Mouse (Mus musculus) forebrain, embryonic 15.5 days (tissue): ENCODE results near the gene Gpr19. TPM values are rescaled to one million over a fixed set of nuclear protein-coding genes. Genes with fewer than 3 reads are reported as not detected.
A peak's percentile ranks its signal among the peaks of the same experiment; 100 is the strongest.

Experiments used
- ATAC-seq: fragments of 200-750 bp; cut with Nextera tagmentation; replicated peaks from 2 replicates; pipeline ENCODE4 v1.8.0; 2017; ENCODE audit warnings: mild to moderate bottlenecking, moderate TSS enrichment, moderate library complexity
- H3K27ac ChIP-seq: fragments of 300-500 bp; sonication (generic); replicated peaks from 2 replicates; pipeline ENCODE4 v1.5.1; 2015; ENCODE audit warnings: mild to moderate bottlenecking, inconsistent platforms
- H3K27me3 ChIP-seq: fragments of 300-500 bp; sonication (generic); 2 replicates; pipeline ENCODE4 v1.6.1; 2015; ENCODE audit warnings: inconsistent platforms
- H3K36me3 ChIP-seq: fragments of 300-500 bp; sonication (generic); 2 replicates; pipeline ENCODE4 v1.6.1; 2015; ENCODE audit warnings: mild to moderate bottlenecking, inconsistent platforms
- H3K4me1 ChIP-seq: fragments of 300-500 bp; sonication (generic); 2 replicates; pipeline ENCODE4 v1.6.1; 2015; ENCODE audit warnings: inconsistent platforms
- H3K4me2 ChIP-seq: fragments of 300-500 bp; sonication (generic); replicated peaks from 2 replicates; pipeline ENCODE4 v1.6.1; 2015; ENCODE audit warnings: mild to moderate bottlenecking, inconsistent platforms
- H3K4me3 ChIP-seq: fragments of 300-500 bp; sonication (generic); 2 replicates; pipeline ENCODE4 v1.5.1; 2015; ENCODE audit warnings: mild to moderate bottlenecking, inconsistent platforms
- H3K9ac ChIP-seq: fragments of 300-500 bp; sonication (generic); replicated peaks from 2 replicates; pipeline ENCODE4 v1.6.1; 2015; ENCODE audit warnings: mild to moderate bottlenecking, inconsistent platforms
- H3K9me3 ChIP-seq: fragments of 300-500 bp; sonication (generic); 2 replicates; pipeline ENCODE4 v1.6.1; 2016; ENCODE audit warnings: inconsistent platforms
- WGBS: fragments of 180-500 bp; shearing (Covaris S2); methylation state at CpG from one replicate; pipeline ENCODE4 v1.1.7; 2015; ENCODE audit warnings: mixed read lengths; 5-methylcytosine and 5-hydroxymethylcytosine counted together
- polyA plus RNA-seq: library from polyadenylated mRNA; unstranded; fragments of >200 nt; fragmentation: Nextera tagmentation; extraction: Ambion mirVana; gene quantifications from 2 replicates; pipeline ENCODE4 v1.2.1, GENCODE M21; 2015

Gene Gpr19
- polyA plus RNA-seq, 1 experiment from 2014 or later: 47.7 TPM

DNA sequence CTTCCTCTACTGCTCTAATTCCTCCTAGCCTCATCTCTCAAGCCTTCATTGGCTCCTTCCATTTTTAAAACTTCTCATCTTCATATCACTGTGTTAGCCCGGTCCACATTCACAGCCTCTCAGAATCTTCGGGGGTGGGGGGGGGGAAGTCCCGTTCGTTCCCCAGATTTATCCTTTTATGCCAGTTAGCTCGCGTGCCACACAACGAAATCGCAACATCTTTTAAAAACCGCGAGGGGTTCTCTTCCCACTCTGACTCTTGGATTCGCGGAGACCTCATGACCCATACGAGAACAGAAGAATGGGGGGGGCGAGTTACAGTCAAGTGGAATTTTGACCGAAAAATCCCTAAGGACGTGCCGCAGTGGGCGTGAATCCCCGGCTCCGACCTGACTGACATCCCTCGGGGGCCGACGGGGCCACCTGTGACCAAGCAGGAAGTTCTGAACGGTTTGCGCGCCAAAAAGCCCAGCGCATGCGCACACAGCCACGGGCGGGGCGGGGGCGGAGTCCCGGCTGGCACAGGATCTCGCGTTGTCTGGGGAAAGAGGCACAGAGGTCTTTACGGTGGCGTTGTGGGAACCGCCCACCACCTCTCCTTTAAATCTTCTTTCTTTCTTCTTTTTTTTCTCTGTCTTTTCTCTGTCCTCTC, 809 bp downstream of the Gpr19 start:
- H3K4me2 ChIP-seq: peak overlapping the region; percentile 66

GRCm38 (mm10) chr6:134896570-134897436, 1.6 kb downstream of the Gpr19 start:
- Histone ChIP-seq H3K27me3 (no peaks in the 10 kb centered on the region), H3K4me1 (peaks cover 24% of the 10 kb centered on the region), H3K4me3 (peak overlapping the region; percentile 63), H3K36me3 (no peaks in the 10 kb centered on the region), H3K9me3 (no peaks in the 10 kb centered on the region), H3K9ac (peak overlapping the region; percentile 83), H3K27ac (peak overlapping the region; percentile 100), H3K4me2 (peak overlapping the region; percentile 66)
- 53% methylated on average over 15 of the region's 15 CpGs for WGBS
- no peak for ATAC-seq

More for the DNA sequence above, 809 bp downstream of the Gpr19 start:
- Histone ChIP-seq H3K27ac (peak overlapping the region; percentile 100), H3K4me1 (peaks cover 24% of the 10 kb centered on the region), H3K27me3 (no peaks in the 10 kb centered on the region), H3K9ac (peak overlapping the region; percentile 83), H3K9me3 (no peaks in the 10 kb centered on the region), H3K36me3 (no peaks in the 10 kb centered on the region), H3K4me3 (peak overlapping the region; percentile 63)
- peak; percentile 92 for ATAC-seq
- under 1% methylated on average over 38 of the region's 38 CpGs for WGBS

DNA sequence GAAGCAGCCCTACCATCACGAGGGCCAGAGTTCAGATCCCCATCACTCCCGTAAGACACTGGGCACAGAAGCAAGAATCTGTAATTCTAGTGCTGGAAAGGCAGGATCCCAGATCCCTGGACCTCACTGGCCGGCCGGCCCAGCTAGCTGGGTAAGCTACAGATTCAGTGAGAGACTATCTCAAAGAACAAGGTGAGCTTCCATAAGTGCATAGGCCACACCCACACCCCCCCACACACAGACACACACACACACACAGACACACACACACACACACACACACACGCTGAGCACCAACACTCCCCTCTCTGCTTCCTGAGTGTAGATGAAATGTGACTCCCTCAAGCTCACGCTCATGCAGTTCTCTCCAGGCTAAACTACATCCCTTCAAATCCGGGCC, 7.9 kb downstream of the Gpr19 start:
- Histone ChIP-seq H3K36me3 (no peaks in the 10 kb centered on the region), H3K9ac (no peak overlapping the region), H3K4me3 (no peak overlapping the region), H3K4me2 (no peak overlapping the region), H3K27me3 (no peaks in the 10 kb centered on the region), H3K4me1 (peaks cover 28% of the 10 kb centered on the region), H3K27ac (no peak overlapping the region), H3K9me3 (no peaks in the 10 kb centered on the region)
- 86% methylated on average over 7 of the region's 7 CpGs for WGBS
- no peak for ATAC-seq

DNA sequence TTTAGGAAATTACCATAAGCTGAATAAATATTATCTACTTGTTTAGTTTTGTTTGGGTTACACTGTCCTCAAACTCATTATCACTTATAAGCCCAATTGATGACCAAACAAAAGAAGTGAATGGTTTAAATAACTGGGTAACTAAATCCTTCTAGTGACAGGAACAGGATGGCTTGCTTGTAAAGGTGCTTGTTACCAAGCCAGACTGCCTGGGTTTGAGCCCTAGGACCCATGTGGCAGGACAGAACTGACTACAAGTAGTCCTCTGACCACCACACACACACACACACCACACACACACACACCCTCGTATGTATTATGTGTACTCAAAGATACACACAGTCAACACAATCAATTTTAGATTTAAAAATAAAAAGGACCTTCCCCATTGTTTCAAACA, 8.6 kb downstream of the Gpr19 start:
- peaks cover 35% of the 10 kb centered on the region for H3K4me1 ChIP-seq
- no peak for ATAC-seq
- 67% methylated on average over 1 of the region's 1 CpGs for WGBS
- H3K9me3 ChIP-seq: no peaks in the 10 kb centered on the region
- no peak overlapping the region for H3K9ac ChIP-seq
- 0 out of 2 replicates have a peak overlapping the region, but pooled peaks have one; percentile 16 for H3K27ac ChIP-seq
- no peaks in the 10 kb centered on the region for H3K36me3 ChIP-seq
- H3K4me2 ChIP-seq: no peak overlapping the region
- H3K4me3 ChIP-seq: no peak overlapping the region
- H3K27me3 ChIP-seq: no peaks in the 10 kb centered on the region

DNA sequence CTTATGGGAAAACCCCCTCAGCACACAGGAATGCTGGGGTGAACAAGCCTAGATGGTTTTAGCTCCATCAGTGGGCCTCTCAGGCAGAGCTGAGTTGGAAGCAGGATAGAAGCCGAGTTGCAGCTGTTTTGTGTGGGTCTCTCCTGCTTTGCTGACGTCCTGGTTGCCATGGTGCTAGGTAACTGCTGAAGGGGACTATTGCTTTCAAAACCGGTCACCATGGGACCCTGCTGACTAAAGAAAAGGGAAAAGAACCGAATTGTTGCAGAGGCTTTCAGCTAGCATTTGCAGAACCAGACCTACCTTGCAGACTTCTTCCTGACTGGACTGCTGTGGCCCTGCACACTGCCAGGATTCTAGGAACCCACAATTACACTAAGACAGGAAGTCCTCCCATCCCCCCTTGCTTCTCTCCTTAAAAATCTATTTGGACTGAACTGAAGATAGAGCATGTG, 9.8 kb downstream of the Gpr19 start:
- H3K9me3 ChIP-seq: no peaks in the 10 kb centered on the region
- peak overlapping the region; percentile 61; the same call in 1 of the 2 replicates for H3K9ac ChIP-seq
- under 1% methylated on average over 4 of the region's 4 CpGs for WGBS
- H3K27ac ChIP-seq: peak overlapping the region; percentile 94
- peak overlapping the region; percentile 50 for H3K4me3 ChIP-seq
- no peaks in the 10 kb centered on the region for H3K36me3 ChIP-seq
- peak; percentile 74 for ATAC-seq
- peak overlapping the region; percentile 66 for H3K4me2 ChIP-seq
- H3K4me1 ChIP-seq: peaks cover 46% of the 10 kb centered on the region
- no peaks in the 10 kb centered on the region for H3K27me3 ChIP-seq

DNA sequence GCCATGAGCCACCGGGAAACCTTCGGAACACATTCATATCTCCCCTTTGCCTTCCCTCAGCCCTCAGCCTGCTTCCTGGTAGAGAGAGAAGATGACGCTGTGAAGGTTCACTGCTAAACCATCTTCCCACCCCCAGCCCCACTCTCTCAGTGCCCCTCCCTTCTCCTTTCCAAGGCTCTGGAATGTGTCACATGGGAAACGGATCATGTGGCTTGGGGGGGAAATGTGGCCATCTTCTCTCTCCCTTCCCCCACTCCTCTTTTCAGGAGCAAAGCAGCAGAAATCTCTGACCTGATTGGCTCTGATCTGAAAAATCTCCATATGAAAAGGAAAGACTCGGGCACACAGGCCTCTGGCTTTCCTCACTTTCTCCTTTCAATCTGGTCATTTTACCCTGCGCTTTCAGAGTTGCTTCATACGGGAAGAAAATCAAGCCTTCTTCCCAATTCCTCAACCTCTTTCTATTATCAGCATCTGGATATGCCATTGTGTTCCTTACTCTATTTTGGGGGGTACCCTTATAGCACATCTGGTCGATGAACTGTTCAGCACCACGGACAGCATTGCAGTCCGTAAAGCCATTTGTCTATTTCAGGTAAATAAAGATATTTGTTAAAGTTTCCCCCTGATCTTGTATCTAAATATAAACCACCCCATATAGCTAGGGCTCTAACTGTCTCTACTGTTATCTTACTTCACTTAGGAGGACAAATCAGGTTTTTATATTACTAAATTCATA, 10.5 kb downstream of the Gpr19 start:
- ATAC-seq: peak; percentile 91
- peak overlapping the region; percentile 94 for H3K27ac ChIP-seq
- WGBS: under 1% methylated on average over 10 of the region's 10 CpGs
- peak overlapping the region; percentile 66 for H3K4me2 ChIP-seq
- peak overlapping the region; percentile 50 for H3K4me3 ChIP-seq
- no peaks in the 10 kb centered on the region for H3K9me3 ChIP-seq
- peak overlapping the region; percentile 61 for H3K9ac ChIP-seq
- H3K36me3 ChIP-seq: no peaks in the 10 kb centered on the region
- no peaks in the 10 kb centered on the region for H3K27me3 ChIP-seq
- peaks cover 47% of the 10 kb centered on the region for H3K4me1 ChIP-seq

DNA sequence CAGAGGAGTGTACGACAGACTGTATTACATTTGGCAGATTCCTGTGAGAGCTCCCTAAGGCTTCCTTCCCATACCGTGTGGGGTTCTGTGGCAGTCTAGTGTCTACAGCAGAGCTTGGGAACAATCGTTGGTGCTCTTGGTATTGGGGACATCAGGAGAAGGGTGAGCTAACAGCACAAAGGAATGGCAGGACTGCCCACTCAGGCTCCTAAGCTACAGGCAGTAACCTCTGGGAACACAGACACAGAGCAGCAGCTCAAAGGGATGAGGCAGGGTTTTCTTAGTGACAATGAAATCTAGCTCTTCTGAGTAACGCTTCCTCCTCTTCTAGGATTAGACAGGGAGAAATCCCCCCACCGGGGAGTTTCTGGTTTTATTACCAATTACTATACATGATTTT, 11.4 kb downstream of the Gpr19 start:
- H3K9me3 ChIP-seq: no peaks in the 10 kb centered on the region
- peak overlapping the region; percentile 66 for H3K4me2 ChIP-seq
- H3K4me1 ChIP-seq: peaks cover 47% of the 10 kb centered on the region
- peak; percentile 33 for ATAC-seq
- H3K36me3 ChIP-seq: peaks cover 4% of the 10 kb centered on the region; the same call in 1 of the 2 replicates
- no peaks in the 10 kb centered on the region for H3K27me3 ChIP-seq
- peak overlapping the region; percentile 50 for H3K4me3 ChIP-seq
- peak overlapping the region; percentile 94 for H3K27ac ChIP-seq
- peak overlapping the region; percentile 61 for H3K9ac ChIP-seq
- 4% methylated on average over 5 of the region's 5 CpGs for WGBS

DNA sequence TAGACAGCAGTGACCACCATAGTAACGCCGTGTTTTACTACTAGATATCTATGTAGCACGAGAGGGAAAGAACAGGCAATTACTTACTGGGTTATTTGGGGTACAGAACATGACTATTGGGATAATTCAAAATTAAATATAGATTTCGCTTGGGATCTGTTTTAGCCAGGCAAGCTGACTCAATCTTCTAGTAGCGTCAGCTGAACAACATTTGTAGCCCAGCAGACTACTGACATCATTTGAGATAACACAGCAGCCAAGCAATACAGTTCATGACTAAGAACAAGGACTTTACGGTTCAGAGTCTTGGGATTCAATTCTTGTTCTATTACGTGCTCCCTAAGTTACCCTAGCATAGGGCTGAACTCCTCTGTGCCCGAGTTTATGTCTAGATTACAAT, 11.9 kb downstream of the Gpr19 start:
- WGBS: 65% methylated on average over 8 of the region's 8 CpGs

GRCm38 (mm10) chr6:134885515-134885914, 12.9 kb downstream of the Gpr19 start:
- H3K4me1 ChIP-seq: peaks cover 58% of the 10 kb centered on the region

More for the DNA sequence above, 11.9 kb downstream of the Gpr19 start:
- H3K27me3 ChIP-seq: no peaks in the 10 kb centered on the region
- H3K4me2 ChIP-seq: peak overlapping the region; percentile 66
- no peaks in the 10 kb centered on the region for H3K9me3 ChIP-seq
- H3K9ac ChIP-seq: peak overlapping the region; percentile 61
- peaks cover 6% of the 10 kb centered on the region; the same call in 1 of the 2 replicates for H3K36me3 ChIP-seq
- ATAC-seq: no peak
- peak overlapping the region; percentile 50 for H3K4me3 ChIP-seq
- H3K27ac ChIP-seq: peak overlapping the region; percentile 94
- H3K4me1 ChIP-seq: peaks cover 48% of the 10 kb centered on the region

GRCm38 (mm10) chr6:134883661-134884060, 14.7 kb downstream of the Gpr19 start:
- Histone ChIP-seq H3K36me3 (peaks cover 6% of the 10 kb centered on the region; the same call in 1 of the 2 replicates), H3K4me1 (peaks cover 60% of the 10 kb centered on the region), H3K4me3 (no peak overlapping the region), H3K27ac (no peak overlapping the region), H3K4me2 (no peak overlapping the region), H3K27me3 (no peaks in the 10 kb centered on the region), H3K9me3 (no peaks in the 10 kb centered on the region), H3K9ac (no peak overlapping the region)
- WGBS: 91% methylated on average over 4 of the region's 4 CpGs
- ATAC-seq: no peak

More at GRCm38 (mm10) chr6:134885515-134885914, 12.9 kb downstream of the Gpr19 start:
- no peak overlapping the region for H3K27ac ChIP-seq
- peak overlapping the region; percentile 2; the same call in 1 of the 2 replicates for H3K4me3 ChIP-seq
- H3K9ac ChIP-seq: no peak overlapping the region
- WGBS: 88% methylated on average over 2 of the region's 2 CpGs
- no peaks in the 10 kb centered on the region for H3K9me3 ChIP-seq
- H3K36me3 ChIP-seq: peaks cover 6% of the 10 kb centered on the region; the same call in 1 of the 2 replicates
- no peaks in the 10 kb centered on the region for H3K27me3 ChIP-seq
- no peak for ATAC-seq
- peak overlapping the region; percentile 66 for H3K4me2 ChIP-seq

GRCm38 (mm10) chr6:134880046-134880445, 18.3 kb downstream of the Gpr19 start:
- no peak for ATAC-seq
- H3K9me3 ChIP-seq: no peaks in the 10 kb centered on the region
- no peak overlapping the region for H3K9ac ChIP-seq
- no peak overlapping the region for H3K4me2 ChIP-seq
- H3K27ac ChIP-seq: no peak overlapping the region
- H3K36me3 ChIP-seq: peaks cover 9% of the 10 kb centered on the region; the same call in 1 of the 2 replicates
- H3K4me3 ChIP-seq: no peak overlapping the region
- WGBS: 19% methylated on average over 2 of the region's 2 CpGs
- peaks cover 38% of the 10 kb centered on the region for H3K4me1 ChIP-seq
- H3K27me3 ChIP-seq: no peaks in the 10 kb centered on the region
